Mouse (Mus musculus): ENCODE results near the gene Hps4. TPM values are rescaled to one million over a fixed set of nuclear protein-coding genes. Genes with fewer than 3 reads are reported as not detected.

Hps4 gene
- polyA plus RNA-seq, 1 experiment from 2014 or later, result 10.1 TPM

- WGBS (ENCODE audit: missing documents), result 89% methylated on average over 4 of the region's 4 CpGs
- Histone ChIP-seq H3K36me3 (ENCODE audit: inconsistent target) (peaks cover 85% of the 10 kb centered on the region), H3K4me3 (ENCODE audit: inconsistent target) (no peak overlapping the region), H3K79me2 (ENCODE audit: inconsistent target) (no peaks in the 10 kb centered on the region), H3K27ac (no peak overlapping the region)
These were observed 24.5 kb downstream of the Hps4 start for GRCm38 (mm10) chr5:112367338-112367737.

- WGBS (ENCODE audit: missing documents), result 79% methylated on average over 12 of the region's 12 CpGs
- Histone ChIP-seq H3K36me3 (ENCODE audit: inconsistent target) (peaks cover 88% of the 10 kb centered on the region), H3K4me3 (ENCODE audit: inconsistent target) (no peak overlapping the region), H3K79me2 (ENCODE audit: inconsistent target) (no peaks in the 10 kb centered on the region), H3K27ac (no peak overlapping the region)
These were observed 25.0 kb downstream of the Hps4 start for GRCm38 (mm10) chr5:112367929-112368328.

- H3K79me2 ChIP-seq (ENCODE audit: inconsistent target), result no peaks in the 10 kb centered on the region
- 92% methylated on average over 10 of the region's 10 CpGs for WGBS (ENCODE audit: missing documents)
- H3K27ac ChIP-seq, result no peak overlapping the region
- no peak overlapping the region for H3K4me3 ChIP-seq (ENCODE audit: inconsistent target)
- peaks cover 88% of the 10 kb centered on the region for H3K36me3 ChIP-seq (ENCODE audit: inconsistent target)
These were observed 25.8 kb downstream of the Hps4 start for GRCm38 (mm10) chr5:112368666-112369065.

GRCm38 (mm10) chr5:112369326-112369725 is 26.4 kb downstream of the Hps4 start:
- Histone ChIP-seq H3K36me3 (ENCODE audit: inconsistent target) (peaks cover 88% of the 10 kb centered on the region), H3K27ac (no peak overlapping the region), H3K79me2 (ENCODE audit: inconsistent target) (no peaks in the 10 kb centered on the region), H3K4me3 (ENCODE audit: inconsistent target) (no peak overlapping the region)
- WGBS (ENCODE audit: missing documents), result 85% methylated on average over 13 of the region's 13 CpGs

- no peak overlapping the region for H3K27ac ChIP-seq
- H3K4me3 ChIP-seq (ENCODE audit: inconsistent target), result no peak overlapping the region
- 98% methylated on average over 12 of the region's 12 CpGs for WGBS (ENCODE audit: missing documents)
- no peaks in the 10 kb centered on the region for H3K79me2 ChIP-seq (ENCODE audit: inconsistent target)
- H3K36me3 ChIP-seq (ENCODE audit: inconsistent target), result peaks cover 88% of the 10 kb centered on the region
These were observed 27.4 kb downstream of the Hps4 start for GRCm38 (mm10) chr5:112370236-112370813.

- no peak overlapping the region for H3K4me3 ChIP-seq (ENCODE audit: inconsistent target)
- H3K79me2 ChIP-seq (ENCODE audit: inconsistent target), result no peaks in the 10 kb centered on the region
- 97% methylated on average over 7 of the region's 7 CpGs for WGBS (ENCODE audit: missing documents)
- H3K27ac ChIP-seq, result no peak overlapping the region
- H3K36me3 ChIP-seq (ENCODE audit: inconsistent target), result peaks cover 88% of the 10 kb centered on the region; the same call in 1 of the 2 replicates
These were observed 29.1 kb downstream of the Hps4 start for GRCm38 (mm10) chr5:112371933-112372332.

GRCm38 (mm10) chr5:112376111-112376510 is 33.2 kb downstream of the Hps4 start:
- no peak overlapping the region for H3K27ac ChIP-seq
- no peak overlapping the region for H3K4me3 ChIP-seq (ENCODE audit: inconsistent target)
- no peaks in the 10 kb centered on the region for H3K79me2 ChIP-seq (ENCODE audit: inconsistent target)
- whole genome bisulfite sequencing (ENCODE audit: missing documents), result 88% methylated on average over 4 of the region's 4 CpGs
- H3K36me3 ChIP-seq (ENCODE audit: inconsistent target), result peaks cover 66% of the 10 kb centered on the region; the same call in 1 of the 2 replicates

- no peak overlapping the region for H3K27ac ChIP-seq
- H3K4me3 ChIP-seq (ENCODE audit: inconsistent target), result no peak overlapping the region
- H3K79me2 ChIP-seq (ENCODE audit: inconsistent target), result no peaks in the 10 kb centered on the region
- H3K36me3 ChIP-seq (ENCODE audit: inconsistent target), result peaks cover 54% of the 10 kb centered on the region; the same call in 1 of the 2 replicates
- 100% methylated on average over 1 of the region's 1 CpGs for WGBS (ENCODE audit: missing documents)
These were observed 34.5 kb downstream of the Hps4 start for GRCm38 (mm10) chr5:112377380-112377779.

- H3K36me3 ChIP-seq (ENCODE audit: inconsistent target), result peaks cover 40% of the 10 kb centered on the region; the same call in 1 of the 2 replicates
These were observed 35.8 kb downstream of the Hps4 start for GRCm38 (mm10) chr5:112378716-112379115.

GRCm38 (mm10) chr5:112381154-112381553 is 38.3 kb downstream of the Hps4 start:
- Histone ChIP-seq H3K4me3 (ENCODE audit: inconsistent target) (no peak overlapping the region), H3K27ac (no peak overlapping the region), H3K79me2 (ENCODE audit: inconsistent target) (no peaks in the 10 kb centered on the region), H3K36me3 (ENCODE audit: inconsistent target) (peaks cover 18% of the 10 kb centered on the region; the same call in 1 of the 2 replicates)
- WGBS (ENCODE audit: missing documents), result 87% methylated on average over 11 of the region's 11 CpGs

More at GRCm38 (mm10) chr5:112378716-112379115, 35.8 kb downstream of the Hps4 start:
- Histone ChIP-seq H3K27ac (no peak overlapping the region), H3K4me3 (ENCODE audit: inconsistent target) (no peak overlapping the region), H3K79me2 (ENCODE audit: inconsistent target) (no peaks in the 10 kb centered on the region)
- WGBS (ENCODE audit: missing documents), result 98% methylated on average over 6 of the region's 6 CpGs

GRCm38 (mm10) chr5:112382042-112382441 is 39.2 kb downstream of the Hps4 start:
- 86% methylated on average over 6 of the region's 9 CpGs for WGBS (ENCODE audit: missing documents)

GRCm38 (mm10) chr5:112382641-112383330 is 39.9 kb downstream of the Hps4 start:
- H3K36me3 ChIP-seq (ENCODE audit: inconsistent target), result peaks cover 6% of the 10 kb centered on the region; the same call in 1 of the 2 replicates
- no peak overlapping the region for H3K27ac ChIP-seq
- H3K4me3 ChIP-seq (ENCODE audit: inconsistent target), result no peak overlapping the region
- H3K79me2 ChIP-seq (ENCODE audit: inconsistent target), result no peaks in the 10 kb centered on the region
- WGBS (ENCODE audit: missing documents), result 85% methylated on average over 16 of the region's 17 CpGs

More at GRCm38 (mm10) chr5:112382042-112382441, 39.2 kb downstream of the Hps4 start:
- Histone ChIP-seq H3K79me2 (ENCODE audit: inconsistent target) (no peaks in the 10 kb centered on the region), H3K4me3 (ENCODE audit: inconsistent target) (no peak overlapping the region), H3K27ac (no peak overlapping the region), H3K36me3 (ENCODE audit: inconsistent target) (peaks cover 13% of the 10 kb centered on the region; the same call in 1 of the 2 replicates)

- no peaks in the 10 kb centered on the region for H3K36me3 ChIP-seq (ENCODE audit: inconsistent target)
- H3K27ac ChIP-seq, result no peak overlapping the region
- no peaks in the 10 kb centered on the region for H3K79me2 ChIP-seq (ENCODE audit: inconsistent target)
- no peak overlapping the region for H3K4me3 ChIP-seq (ENCODE audit: inconsistent target)
- WGBS (ENCODE audit: missing documents), result 15% methylated on average over 13 of the region's 13 CpGs
These were observed 42.1 kb downstream of the Hps4 start for GRCm38 (mm10) chr5:112384805-112385472.

- Histone ChIP-seq H3K36me3 (ENCODE audit: inconsistent target) (no peaks in the 10 kb centered on the region), H3K79me2 (ENCODE audit: inconsistent target) (no peaks in the 10 kb centered on the region), H3K27ac (no peak overlapping the region), H3K4me3 (ENCODE audit: inconsistent target) (no peak overlapping the region)
- WGBS (ENCODE audit: missing documents), result 96% methylated on average over 2 of the region's 2 CpGs
These were observed 43.1 kb downstream of the Hps4 start for GRCm38 (mm10) chr5:112385973-112386372.

GRCm38 (mm10) chr5:112389352-112389751 is 46.5 kb downstream of the Hps4 start:
- Histone ChIP-seq H3K4me3 (ENCODE audit: inconsistent target) (no peak overlapping the region), H3K27ac (no peak overlapping the region), H3K79me2 (ENCODE audit: inconsistent target) (no peaks in the 10 kb centered on the region), H3K36me3 (ENCODE audit: inconsistent target) (no peaks in the 10 kb centered on the region)
- WGBS (ENCODE audit: missing documents), result 86% methylated on average over 9 of the region's 9 CpGs

All from macrophage (primary cell).